Mouse (Mus musculus) embryonic fibroblast, embryonic 13.5 days (primary cell): ENCODE data around the gene Cabp4.

Experiments used
- CTCF ChIP-seq: IDR thresholded peaks from 2 replicates; pipeline ENCODE4 v1.5.1; 2011; ENCODE audit warnings: mild to moderate bottlenecking, control low read depth, low read length, moderate library complexity, borderline replicate concordance; ENCODE audit not compliant: insufficient read depth
- POLR2A ChIP-seq: IDR thresholded peaks from 2 replicates; pipeline ENCODE4 v1.6.1; 2011; ENCODE audit warnings: low read depth, mild to moderate bottlenecking, control low read depth, low read length, moderate library complexity

DNA sequence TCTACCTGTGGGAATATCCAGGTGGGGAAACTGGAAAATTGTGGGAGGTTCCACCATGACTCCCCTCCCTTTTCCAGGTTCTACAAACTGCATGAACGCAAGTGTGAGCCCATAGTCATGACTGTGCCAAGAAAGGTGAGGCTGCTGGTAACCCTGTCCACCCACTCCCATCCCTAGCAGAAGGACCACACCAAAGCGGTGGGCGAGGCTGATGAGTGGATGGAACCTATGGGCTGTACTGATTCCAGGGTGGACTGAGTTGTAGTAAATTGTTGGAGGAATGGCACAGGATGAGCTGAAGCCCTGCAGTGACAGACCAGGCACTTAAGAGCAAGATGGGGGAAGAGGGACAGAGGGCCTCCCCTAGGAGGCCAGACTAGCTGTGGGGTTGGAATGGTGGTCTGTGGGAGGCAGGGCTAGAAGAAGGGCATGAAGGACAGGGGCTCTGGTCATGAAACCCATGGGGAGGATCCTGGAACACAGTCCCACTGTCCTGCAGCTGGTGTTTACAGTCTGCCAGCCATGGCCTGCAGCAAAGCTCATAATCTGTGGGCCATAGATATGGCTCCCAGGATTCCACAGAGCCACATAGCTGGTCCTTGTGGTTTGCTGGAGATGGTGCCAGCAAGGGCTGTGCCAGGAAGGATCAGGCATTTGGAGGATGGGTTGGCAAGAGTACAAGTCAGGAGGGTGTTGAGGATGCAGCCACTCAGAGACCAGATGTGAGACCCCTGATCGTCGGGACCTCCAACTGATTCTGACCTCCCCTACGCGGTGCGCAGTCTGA is 8.8 kb upstream of the Cabp4 start:
- no peak for TF ChIP-seq CTCF
- TF ChIP-seq POLR2A: 0 out of 2 replicates have a peak, but pooled peaks have one; percentile 29
